Mouse (Mus musculus) MEL-GATA-1-ER (cell line): Measurements from ENCODE around the gene Hdac8.

ENCODE experiments used
- DNase-seq: peaks from one replicate; pipeline ENCODE4 v3.0.0-alpha.2; 2012; ENCODE audit warnings: low read depth; ENCODE audit errors: extremely low read depth

Hdac8 gene

GRCm38 (mm10) chrX:102504644-102505481, at the start of gene Hdac8:
Gene Hdac8, minus strand, starts transcription at chrX:102505359.
- peak; percentile 80 for DNase-seq

GRCm38 (mm10) chrX:102509205-102509604, 4.0 kb upstream of the Hdac8 start:
- DNase-seq: no peak

- DNase-seq: peak; percentile 5
Measured at GRCm38 (mm10) chrX:102504179-102504578, 980 bp downstream of the Hdac8 start.

GRCm38 (mm10) chrX:102493992-102494730, 11.0 kb downstream of the Hdac8 start:
- peak; percentile 17 for DNase-seq

- DNase-seq: no peak
Measured at GRCm38 (mm10) chrX:102485575-102485974, 19.6 kb downstream of the Hdac8 start.

GRCm38 (mm10) chrX:102479665-102480064, 25.5 kb downstream of the Hdac8 start:
- no peak for DNase-seq

GRCm38 (mm10) chrX:102478965-102479364, 26.2 kb downstream of the Hdac8 start:
- DNase-seq: peak; percentile 66

GRCm38 (mm10) chrX:102478481-102478880, 26.7 kb downstream of the Hdac8 start:
- peak; percentile 63 for DNase-seq

- DNase-seq: peak; percentile 33
Measured at GRCm38 (mm10) chrX:102476784-102477183, 28.4 kb downstream of the Hdac8 start.

- DNase-seq: no peak
Measured at GRCm38 (mm10) chrX:102475555-102475954, 29.6 kb downstream of the Hdac8 start.

- no peak for DNase-seq
Measured at GRCm38 (mm10) chrX:102418343-102419127, 86.6 kb downstream of the Hdac8 start.

- no peak for DNase-seq
Measured at GRCm38 (mm10) chrX:102416972-102417371, 88.2 kb downstream of the Hdac8 start.

- no peak for DNase-seq
Measured at GRCm38 (mm10) chrX:102416386-102416785, 88.8 kb downstream of the Hdac8 start.

GRCm38 (mm10) chrX:102384765-102385164, 120.4 kb downstream of the Hdac8 start:
- peak; percentile 76 for DNase-seq

GRCm38 (mm10) chrX:102383151-102383550, 122.0 kb downstream of the Hdac8 start:
- no peak for DNase-seq

GRCm38 (mm10) chrX:102366510-102366909, 138.6 kb downstream of the Hdac8 start:
- no peak for DNase-seq

GRCm38 (mm10) chrX:102362244-102362643, 142.9 kb downstream of the Hdac8 start:
- no peak for DNase-seq

GRCm38 (mm10) chrX:102353412-102353811, 151.7 kb downstream of the Hdac8 start:
- DNase-seq: no peak

- no peak for DNase-seq
Measured at GRCm38 (mm10) chrX:102349843-102350731, 155.1 kb downstream of the Hdac8 start.

- DNase-seq: no peak
Measured at GRCm38 (mm10) chrX:102348886-102349486, 156.2 kb downstream of the Hdac8 start.
